Mouse (Mus musculus): ENCODE data around the gene Edn1. TPM values are rescaled to one million over a fixed set of nuclear protein-coding genes. Genes with fewer than 3 reads are reported as not detected.

Gene Edn1
- total RNA-seq, 2 experiments from 2014 or later = not detected

DNA sequence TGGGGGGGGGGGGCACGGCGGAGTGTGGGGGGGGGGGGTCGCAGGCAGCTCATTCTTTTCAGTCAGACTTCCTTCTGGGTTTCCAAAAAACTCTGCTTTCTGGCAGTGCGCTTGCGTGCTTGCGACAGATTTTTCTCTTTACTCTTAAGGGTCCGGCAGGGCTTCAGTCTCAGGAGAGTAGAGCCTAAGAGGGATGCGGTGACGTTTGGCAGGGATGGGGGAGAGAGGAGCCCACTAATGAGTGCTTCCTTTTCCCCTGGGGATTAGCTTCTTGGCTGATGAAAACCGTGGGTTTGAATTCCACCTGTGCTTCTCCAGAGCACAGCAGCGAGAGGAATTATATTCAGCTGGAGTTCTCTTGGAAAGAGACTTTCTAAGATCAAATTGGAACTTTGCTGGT is 8.5 kb downstream of the Edn1 start:
- no peak for ATAC-seq (replicated peaks; ENCODE audit: low FRiP score, poor library complexity, severe bottlenecking)

DNA sequence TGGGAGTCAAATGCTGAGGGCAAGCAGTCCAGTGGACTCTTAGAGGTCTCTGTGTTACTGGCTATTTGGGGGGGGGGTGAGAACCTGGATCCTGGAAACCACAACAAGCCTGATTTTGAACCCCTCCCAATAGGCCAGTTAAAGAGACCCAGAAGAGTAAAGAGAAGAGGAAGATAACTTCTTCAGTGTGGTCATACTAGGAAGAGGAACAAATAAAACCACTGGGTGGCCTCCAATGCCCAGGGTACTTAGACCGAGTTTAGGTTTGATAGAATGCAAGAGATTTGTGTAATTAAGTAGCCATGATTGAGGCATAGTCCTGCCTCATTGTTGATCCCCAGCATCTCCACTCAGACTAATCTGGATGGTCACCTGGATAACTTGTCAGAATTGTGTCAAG is 14.4 kb downstream of the Edn1 start:
- ATAC-seq (replicated peaks; ENCODE audit: low FRiP score, poor library complexity, severe bottlenecking) = no peak

DNA sequence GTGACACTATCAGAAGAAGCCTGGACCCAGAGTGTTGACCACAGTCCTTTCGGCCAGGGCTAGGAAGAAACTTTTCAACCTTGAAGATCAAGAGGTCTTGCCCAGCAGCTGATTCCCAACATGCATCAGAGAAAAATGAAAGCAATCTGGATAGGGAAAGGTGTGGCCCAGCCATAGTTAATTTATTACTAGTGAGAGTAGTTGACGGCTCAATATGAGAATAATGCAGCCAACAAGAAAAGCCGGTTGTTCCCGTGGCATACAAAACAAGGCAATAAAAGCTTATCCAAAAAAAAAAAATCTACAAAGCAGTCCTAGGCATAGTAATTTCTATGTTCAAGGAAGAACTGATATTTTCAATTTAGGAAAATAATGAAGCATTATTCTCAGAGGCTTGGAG is 16.5 kb downstream of the Edn1 start:
- no peak for ATAC-seq (replicated peaks; ENCODE audit: low FRiP score, poor library complexity, severe bottlenecking)

DNA sequence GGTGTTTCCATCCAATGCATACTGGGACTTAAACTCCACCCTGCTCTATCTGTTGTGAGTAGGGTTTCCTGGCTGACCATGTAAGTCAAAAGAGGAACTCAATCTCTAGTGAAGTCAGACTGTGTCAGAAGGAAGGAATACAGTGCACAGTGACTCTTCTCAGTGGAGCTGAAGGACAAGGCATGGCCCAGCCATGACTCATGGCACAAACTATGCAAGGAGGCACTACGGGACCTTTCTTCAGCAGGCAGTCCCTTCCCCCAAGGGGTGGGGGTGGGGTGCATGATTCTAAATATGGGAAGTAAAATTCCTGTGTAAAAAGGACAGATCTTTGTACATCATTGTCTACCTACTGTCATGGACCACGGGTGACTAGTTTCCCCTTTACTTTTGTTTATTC is 27.3 kb downstream of the Edn1 start:
- no peak for ATAC-seq (replicated peaks; ENCODE audit: low FRiP score, poor library complexity, severe bottlenecking)

DNA sequence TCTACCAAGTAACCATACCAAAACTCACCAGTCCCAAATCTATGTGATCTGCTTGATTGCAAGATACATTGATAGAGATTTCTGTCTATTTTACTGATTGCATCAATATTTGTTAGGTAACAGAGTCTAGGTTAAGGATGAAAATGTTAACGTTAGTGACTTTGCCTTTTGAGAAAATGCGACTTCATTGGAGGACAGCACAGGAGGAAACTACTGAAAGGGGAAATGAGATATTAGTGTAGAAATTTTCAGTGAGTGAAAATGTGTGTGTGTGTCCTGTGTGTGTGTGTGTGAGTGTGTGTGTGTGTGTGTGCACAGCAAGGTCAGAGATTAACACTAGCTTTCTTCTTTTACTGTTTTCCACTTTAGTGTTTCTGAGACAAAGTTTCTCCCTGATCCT is 29.8 kb downstream of the Edn1 start:
- no peak for ATAC-seq (replicated peaks; ENCODE audit: low FRiP score, poor library complexity, severe bottlenecking)

DNA sequence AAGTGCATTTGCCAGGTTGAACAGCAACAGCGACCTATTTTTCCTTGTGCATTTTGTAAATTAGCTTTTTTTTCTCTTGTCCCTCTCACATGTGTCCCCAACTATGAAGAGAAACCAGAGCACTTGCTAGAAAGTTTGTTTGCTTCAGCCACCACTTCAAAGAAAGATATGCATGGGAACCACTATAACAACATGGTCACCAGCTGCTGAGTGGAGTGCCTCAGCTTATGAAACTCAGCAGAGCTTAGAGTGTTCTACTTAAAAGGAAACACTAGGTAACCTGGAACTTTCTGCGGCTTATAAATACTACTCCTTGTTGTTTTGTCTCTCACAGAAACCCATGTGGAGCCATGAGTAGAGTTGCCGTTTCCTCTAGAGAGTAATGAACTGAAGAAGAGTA is 33.7 kb downstream of the Edn1 start:
- ATAC-seq (replicated peaks; ENCODE audit: low FRiP score, poor library complexity, severe bottlenecking) = no peak

DNA sequence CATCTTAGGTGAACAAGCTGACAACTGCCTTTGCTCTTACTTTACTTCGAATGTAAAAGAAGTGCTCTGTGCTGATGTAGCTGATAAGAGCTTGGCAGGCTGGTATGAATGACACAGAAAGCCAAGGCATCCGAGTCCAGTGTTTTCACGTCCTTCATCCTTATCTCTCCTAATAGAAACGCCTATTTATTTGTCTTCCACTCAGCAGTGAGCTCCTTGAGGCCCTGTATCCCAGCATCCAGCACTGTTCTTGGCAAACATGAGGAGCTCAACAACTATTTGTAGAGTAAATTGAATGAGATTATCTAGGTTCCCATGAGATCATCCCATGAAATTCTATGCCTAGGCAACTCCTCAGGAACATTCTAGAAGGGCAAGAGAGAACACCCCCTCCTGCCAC is 35.1 kb downstream of the Edn1 start:
- ATAC-seq (replicated peaks; ENCODE audit: low FRiP score, poor library complexity, severe bottlenecking) = no peak

DNA sequence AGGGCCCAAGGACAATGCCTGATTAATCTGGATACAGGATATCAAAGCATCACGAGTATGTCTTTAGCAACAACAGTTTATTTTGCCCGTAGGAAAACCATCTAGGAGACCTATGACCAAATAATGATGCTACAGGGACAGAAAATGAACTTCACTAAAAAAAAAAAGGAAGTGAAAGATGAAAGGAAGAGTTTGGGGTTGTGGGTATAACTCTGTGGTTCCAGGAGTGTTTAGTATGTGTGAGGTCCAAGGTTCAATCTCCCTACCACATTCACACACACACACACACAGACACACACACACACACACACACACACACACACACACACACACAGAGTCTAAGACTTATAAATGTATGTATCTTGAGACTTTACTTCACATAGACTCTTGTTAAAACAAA is 35.8 kb downstream of the Edn1 start:
- no peak for ATAC-seq (replicated peaks; ENCODE audit: low FRiP score, poor library complexity, severe bottlenecking)

DNA sequence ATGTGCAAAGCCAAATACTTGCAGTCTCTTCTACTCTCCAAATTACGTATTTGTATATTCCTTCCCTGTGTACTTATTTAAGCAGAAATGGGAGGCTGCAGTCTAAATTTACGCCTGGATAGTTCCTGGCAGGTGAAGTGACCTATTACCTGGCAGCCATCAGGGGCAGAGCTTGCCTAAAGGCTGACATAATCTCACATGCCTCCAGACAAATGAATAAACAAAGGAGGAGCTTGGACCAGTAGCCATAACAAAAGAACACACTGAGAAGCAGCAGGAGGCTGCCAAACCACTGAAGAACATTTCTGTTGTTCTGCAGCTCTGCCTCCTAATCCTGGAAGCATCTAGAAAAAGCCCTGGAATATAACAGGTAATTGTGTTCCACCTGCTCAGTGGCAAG is 38.2 kb downstream of the Edn1 start:
- ATAC-seq (replicated peaks; ENCODE audit: low FRiP score, poor library complexity, severe bottlenecking) = no peak

DNA sequence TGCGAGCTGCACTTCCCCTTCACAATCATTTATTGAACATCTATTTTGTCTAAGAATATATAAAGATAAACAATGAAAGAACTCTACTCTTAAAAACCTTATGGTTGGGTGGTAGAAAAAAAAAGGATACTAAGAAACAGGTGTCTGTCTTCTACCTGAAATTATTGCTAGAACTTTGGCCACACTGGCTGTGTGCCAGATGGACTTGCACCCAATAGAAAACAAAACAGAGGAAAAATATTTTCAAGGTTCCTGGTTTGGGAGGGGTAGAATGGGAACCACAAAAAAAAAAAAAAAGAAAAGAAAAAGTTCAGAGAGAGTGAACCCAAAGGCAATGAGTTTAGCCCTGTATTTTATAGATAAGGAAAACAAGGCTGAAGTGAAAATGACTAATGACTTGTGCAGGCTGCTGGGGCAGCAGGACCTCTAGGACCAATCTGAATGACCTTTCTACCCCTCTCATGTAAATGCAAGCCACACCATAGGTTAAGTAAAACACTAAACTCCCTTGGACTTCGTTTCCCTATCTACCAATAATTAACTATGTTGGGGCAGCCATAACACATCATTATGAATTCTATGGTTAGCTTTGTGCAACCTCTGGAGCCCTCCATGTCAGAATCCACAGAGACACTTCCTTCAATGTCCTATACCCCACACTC is 40.7 kb downstream of the Edn1 start:
- no peak for ATAC-seq (replicated peaks; ENCODE audit: low FRiP score, poor library complexity, severe bottlenecking)

DNA sequence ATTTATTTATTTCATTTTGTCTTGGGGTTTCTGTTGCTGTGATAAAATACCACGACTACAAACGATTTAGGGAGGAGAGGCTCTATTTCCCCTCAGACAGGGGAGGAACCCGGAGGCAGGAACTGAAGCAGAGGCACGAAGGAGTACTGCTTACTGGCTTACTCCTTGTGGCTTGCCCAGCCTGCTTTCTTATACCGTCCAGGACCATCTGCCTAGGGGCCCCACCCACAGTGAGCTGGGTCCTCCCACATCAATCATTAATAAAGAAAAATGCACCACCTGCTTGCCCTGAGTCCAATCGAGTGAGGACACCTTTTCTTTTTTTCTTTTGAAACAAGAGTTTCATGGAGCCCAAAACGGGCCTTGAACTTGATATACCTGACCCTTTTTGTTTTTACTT is 44.2 kb downstream of the Edn1 start:
- ATAC-seq (replicated peaks; ENCODE audit: low FRiP score, poor library complexity, severe bottlenecking) = no peak

DNA sequence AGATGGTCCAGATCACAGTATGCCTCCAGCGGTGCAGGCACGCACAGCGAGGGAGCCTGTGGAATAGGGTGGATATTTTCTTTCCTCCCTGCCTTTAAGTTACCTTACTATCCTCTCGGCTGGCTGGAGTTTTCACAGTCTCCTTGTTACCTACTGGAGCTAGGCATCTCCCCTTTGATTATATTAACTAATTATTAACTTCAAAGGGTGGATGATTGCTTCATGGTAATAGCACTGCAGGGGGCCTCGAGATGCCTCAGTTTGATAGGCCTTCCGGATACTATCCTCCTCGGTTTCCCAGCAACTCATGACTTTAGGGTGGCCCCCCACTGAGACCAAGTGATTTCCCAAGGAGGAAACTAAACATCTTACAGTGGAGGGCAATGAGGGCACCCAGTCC is 45.1 kb downstream of the Edn1 start:
- no peak for ATAC-seq (replicated peaks; ENCODE audit: low FRiP score, poor library complexity, severe bottlenecking)

DNA sequence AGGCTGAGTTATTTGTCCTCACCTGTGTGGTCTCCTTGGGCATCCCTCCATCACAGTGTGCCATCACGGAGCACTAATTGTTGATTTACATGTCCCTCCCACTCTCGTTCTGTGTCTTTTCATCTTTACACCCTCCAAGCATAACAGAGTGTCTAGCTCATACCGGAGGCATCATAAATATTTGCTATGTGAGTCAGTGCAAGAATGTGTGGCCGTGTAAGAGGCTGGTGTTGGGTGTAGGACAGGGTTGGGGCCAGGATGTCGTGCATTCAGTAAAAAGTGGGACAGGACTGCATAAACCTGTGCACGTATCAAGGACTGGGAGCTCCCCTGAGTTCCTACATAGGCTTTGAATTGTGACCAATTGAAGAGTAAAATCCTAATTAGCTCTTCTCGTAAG is 50.4 kb downstream of the Edn1 start:
- ATAC-seq (replicated peaks; ENCODE audit: low FRiP score, poor library complexity, severe bottlenecking) = no peak

Other genes starting within 250 kb of the Edn1 start
- 28.1 and 65.0 TPM in 2 replicates for gene Hivep1, start 249.5 kb upstream of the Edn1 start, total RNA-seq (2015; ENCODE audit: low replicate concordance)
- gene Hivep1, start 249.5 kb upstream of the Edn1 start, total RNA-seq (2017; ENCODE audit: low replicate concordance) = 8.9 and 22.3 TPM in 2 replicates

Data from erythroid progenitor cell, adult 5-6 weeks (primary cell).